Mouse (Mus musculus) hindbrain, postnatal 0 days (tissue): Measurements from ENCODE around the gene Itpr1. TPM values are rescaled to one million over a fixed set of nuclear protein-coding genes. Genes with fewer than 3 reads are reported as not detected.

Experiments used
- ATAC-seq: fragments of 200-750 bp; cut with Nextera tagmentation; 2 replicates; pipeline ENCODE4 v1.8.0; 2017; ENCODE audit warnings: mild to moderate bottlenecking, moderate TSS enrichment, moderate library complexity
- DNase-seq: peaks from one replicate; pipeline ENCODE4 v3.0.0-alpha.2; 2015; ENCODE audit warnings: low spot score
- H3K27ac ChIP-seq: fragments of 300-500 bp; sonication (generic); 2 replicates; pipeline ENCODE4 v1.5.1; 2014; ENCODE audit warnings: mild to moderate bottlenecking
- H3K27me3 ChIP-seq: fragments of 300-500 bp; sonication (generic); 2 replicates; pipeline ENCODE4 v1.6.1; 2014; ENCODE audit warnings: low read length, mixed read lengths; ENCODE audit not compliant: insufficient read depth
- H3K36me3 ChIP-seq: fragments of 300-500 bp; sonication (generic); 2 replicates; pipeline ENCODE4 v1.6.1; 2014; ENCODE audit warnings: low read length, mixed read lengths; ENCODE audit not compliant: insufficient read depth
- H3K4me1 ChIP-seq: fragments of 300-500 bp; sonication (generic); 2 replicates; pipeline ENCODE4 v1.6.1; 2014; ENCODE audit warnings: antibody characterized with exemption, low read length, mixed read lengths; ENCODE audit not compliant: insufficient read depth
- H3K4me2 ChIP-seq: fragments of 300-500 bp; sonication (generic); 2 replicates; pipeline ENCODE4 v1.6.1; 2014; ENCODE audit warnings: low read depth, mild to moderate bottlenecking, low read length, moderate library complexity, mixed read lengths
- H3K4me3 ChIP-seq: fragments of 300-500 bp; sonication (generic); 2 replicates; pipeline ENCODE4 v1.5.1; 2014; ENCODE audit warnings: low read length
- H3K9ac ChIP-seq: fragments of 300-500 bp; sonication (generic); replicated peaks from 2 replicates; pipeline ENCODE4 v1.6.1; 2014; ENCODE audit warnings: mild to moderate bottlenecking, low read length, moderate library complexity, mixed read lengths
- H3K9me3 ChIP-seq: fragments of 300-500 bp; sonication (generic); 2 replicates; pipeline ENCODE4 v1.6.1; 2016; ENCODE audit warnings: low read length, mixed read lengths
- CTCF ChIP-seq: IDR thresholded peaks from 2 replicates; pipeline ENCODE4 v1.5.1; 2016; ENCODE audit warnings: antibody characterized with exemption, control low read depth, low read depth
- WGBS: fragments of 180-500 bp; shearing (Covaris S2); extraction: QIAGEN DNeasy Blood & Tissue Kit; methylation state at CpG from one replicate; pipeline ENCODE4 v1.1.7; 2014; 5-methylcytosine and 5-hydroxymethylcytosine counted together
- polyA plus RNA-seq: library from polyadenylated mRNA; unstranded; fragments of >200 nt; fragmentation: Nextera tagmentation; extraction: Ambion mirVana; gene quantifications from 2 replicates; pipeline ENCODE4 v1.2.1, GENCODE M21; 2015
- total RNA-seq: library from RNA; depleted of rRNA; stranded (reverse); fragments of >200 nt; gene quantifications from 2 replicates; pipeline ENCODE4 v1.2.3, GENCODE M21; 2014

Gene Itpr1
- total and polyA plus RNA-seq, 2 experiments from 2014 or later, result 7.2 to 47.1 TPM

- Histone ChIP-seq H3K27ac (no peak overlapping the region), H3K27me3 (no peaks in the 10 kb centered on the region), H3K4me3 (no peak overlapping the region), H3K36me3 (no peaks in the 10 kb centered on the region), H3K9ac (no peak overlapping the region), H3K4me2 (no peak overlapping the region), H3K9me3 (no peaks in the 10 kb centered on the region), H3K4me1 (peaks cover 4% of the 10 kb centered on the region)
- no peak for ATAC-seq
- DNase-seq, result no peak
- TF ChIP-seq CTCF, result no peak
- 68% methylated on average over 11 of the region's 11 CpGs for WGBS
Measured at GRCm38 (mm10) chr6:108448016-108448735, 235.3 kb downstream of the Itpr1 start.

GRCm38 (mm10) chr6:108448864-108449263, 236.0 kb downstream of the Itpr1 start:
- no peaks in the 10 kb centered on the region for H3K36me3 ChIP-seq
- DNase-seq (no peak), ATAC-seq (no peak)
- TF ChIP-seq CTCF, result no peak
- 46% methylated on average over 2 of the region's 2 CpGs for WGBS
- H3K4me2 ChIP-seq, result no peak overlapping the region
- H3K4me1 ChIP-seq, result peaks cover 4% of the 10 kb centered on the region
- H3K9ac ChIP-seq, result no peak overlapping the region
- H3K27me3 ChIP-seq, result no peaks in the 10 kb centered on the region
- H3K9me3 ChIP-seq, result no peaks in the 10 kb centered on the region
- H3K4me3 ChIP-seq, result no peak overlapping the region
- H3K27ac ChIP-seq, result no peak overlapping the region

- Histone ChIP-seq H3K4me2 (no peak overlapping the region), H3K4me1 (peaks cover 14% of the 10 kb centered on the region), H3K27me3 (no peaks in the 10 kb centered on the region), H3K27ac (no peak overlapping the region), H3K9ac (no peak overlapping the region), H3K36me3 (no peaks in the 10 kb centered on the region), H3K4me3 (no peak overlapping the region), H3K9me3 (no peaks in the 10 kb centered on the region)
- WGBS, result 91% methylated on average over 2 of the region's 2 CpGs
- no peak for ATAC-seq
- DNase-seq, result no peak
- no peak for TF ChIP-seq CTCF
Measured at GRCm38 (mm10) chr6:108451536-108451935, 238.6 kb downstream of the Itpr1 start.

GRCm38 (mm10) chr6:108453618-108454017, 240.7 kb downstream of the Itpr1 start:
- 84% methylated on average over 5 of the region's 5 CpGs for WGBS
- no peak for ATAC-seq
- Histone ChIP-seq H3K9ac (no peak overlapping the region), H3K4me1 (peaks cover 16% of the 10 kb centered on the region), H3K27ac (0 out of 2 replicates have a peak overlapping the region, but pooled peaks have one; percentile 26), H3K27me3 (no peaks in the 10 kb centered on the region), H3K9me3 (no peaks in the 10 kb centered on the region), H3K4me2 (no peak overlapping the region), H3K36me3 (no peaks in the 10 kb centered on the region), H3K4me3 (no peak overlapping the region)
- no peak for DNase-seq
- no peak for TF ChIP-seq CTCF

- Histone ChIP-seq H3K4me1 (peaks cover 16% of the 10 kb centered on the region), H3K9me3 (no peaks in the 10 kb centered on the region), H3K4me3 (no peak overlapping the region), H3K27me3 (no peaks in the 10 kb centered on the region), H3K4me2 (no peak overlapping the region), H3K9ac (no peak overlapping the region), H3K36me3 (no peaks in the 10 kb centered on the region), H3K27ac (peak overlapping the region; percentile 26; the same call in 1 of the 2 replicates)
- no peak for TF ChIP-seq CTCF
- WGBS, result 49% methylated on average over 16 of the region's 16 CpGs
- ATAC-seq, result peak; percentile 21; the same call in 1 of the 2 replicates
- DNase-seq, result peak; percentile 23
Measured at GRCm38 (mm10) chr6:108454061-108454891, 241.4 kb downstream of the Itpr1 start.

GRCm38 (mm10) chr6:108454979-108455836, 242.3 kb downstream of the Itpr1 start:
- H3K36me3 ChIP-seq, result no peaks in the 10 kb centered on the region
- no peak overlapping the region for H3K27ac ChIP-seq
- H3K4me1 ChIP-seq, result peaks cover 16% of the 10 kb centered on the region
- 86% methylated on average over 7 of the region's 7 CpGs for whole genome bisulfite sequencing
- H3K4me3 ChIP-seq, result no peak overlapping the region
- ATAC-seq (no peak), DNase-seq (peak; percentile 47)
- no peak for TF ChIP-seq CTCF
- no peaks in the 10 kb centered on the region for H3K9me3 ChIP-seq
- H3K27me3 ChIP-seq, result no peaks in the 10 kb centered on the region
- no peak overlapping the region for H3K4me2 ChIP-seq
- H3K9ac ChIP-seq, result no peak overlapping the region
